Mouse (Mus musculus) liver, adult 2 months (tissue): ENCODE data around the gene Tspan11. TPM values are rescaled to one million over a fixed set of nuclear protein-coding genes. Genes with fewer than 3 reads are reported as not detected.

ENCODE experiments used
- DNase-seq: peaks from one replicate; pipeline ENCODE4 v3.0.0-alpha.2; 2011; ENCODE audit warnings: low read depth, low spot score; ENCODE audit errors: extremely low read depth
- H3K27ac ChIP-seq: fragments of 200-500 bp; replicated peaks from 2 replicates; pipeline ENCODE4 v1.5.1; 2012; ENCODE audit warnings: low read depth, mild to moderate bottlenecking, control low read depth, inconsistent platforms, low read length; ENCODE audit not compliant: insufficient read depth
- H3K27me3 ChIP-seq: fragments of 200-500 bp; 2 replicates; pipeline ENCODE4 v1.6.1; 2012; ENCODE audit warnings: mild to moderate bottlenecking, moderate library complexity, low read length, inconsistent platforms; ENCODE audit not compliant: control insufficient read depth, insufficient read depth
- H3K36me3 ChIP-seq: fragments of 200-500 bp; 2 replicates; pipeline ENCODE4 v1.6.1; 2012; ENCODE audit warnings: low read length, inconsistent platforms; ENCODE audit not compliant: control insufficient read depth, insufficient read depth
- H3K4me1 ChIP-seq: fragments of 200-500 bp; 2 replicates; pipeline ENCODE4 v1.6.1; 2011; ENCODE audit warnings: low read length; ENCODE audit not compliant: control insufficient read depth, insufficient read depth
- H3K4me3 ChIP-seq: fragments of 200-500 bp; 2 replicates; pipeline ENCODE4 v1.5.1; 2011; ENCODE audit warnings: low read depth, mild to moderate bottlenecking, control low read depth, low read length, moderate library complexity; ENCODE audit not compliant: insufficient read depth
- H3K79me2 ChIP-seq: fragments of 200-500 bp; 2 replicates; pipeline ENCODE4 v1.6.1; 2012; ENCODE audit warnings: inconsistent platforms, mild to moderate bottlenecking, low read length, moderate library complexity; ENCODE audit not compliant: control insufficient read depth, insufficient read depth
- H3K9ac ChIP-seq: fragments of 200-500 bp; 2 replicates; pipeline ENCODE4 v1.6.1; 2012; ENCODE audit warnings: low read depth, mild to moderate bottlenecking, control low read depth, inconsistent platforms, low read length
- CTCF ChIP-seq: fragments of 200-500 bp; IDR thresholded peaks from 2 replicates; pipeline ENCODE4 v1.5.1; 2011; ENCODE audit warnings: low read depth, low read length, control low read depth
- POLR2A ChIP-seq: fragments of 200-500 bp; IDR thresholded peaks from 2 replicates; pipeline ENCODE4 v1.6.1; 2011; ENCODE audit warnings: low read length, control low read depth; ENCODE audit not compliant: insufficient read depth; ENCODE audit errors: extremely low read depth
- WGBS: fragments of 180-500 bp; shearing (Covaris S2); methylation state at CpG from one replicate; pipeline ENCODE4 v1.1.7; 2018; 5-methylcytosine and 5-hydroxymethylcytosine counted together
- polyA plus RNA-seq: library from polyadenylated mRNA; depleted of rRNA; stranded (reverse); fragments of >200 nt; gene quantifications from 2 replicates; pipeline ENCODE4 v1.2.3, GENCODE M21; 2012
- total RNA-seq: library from RNA; depleted of rRNA; stranded (reverse); fragments of >200 nt; gene quantifications from 2 replicates; pipeline ENCODE4 v1.2.3, GENCODE M21; 2014

Gene Tspan11
- total and polyA plus RNA-seq, 2 experiments = under 0.01 TPM; not detected in 1

DNA sequence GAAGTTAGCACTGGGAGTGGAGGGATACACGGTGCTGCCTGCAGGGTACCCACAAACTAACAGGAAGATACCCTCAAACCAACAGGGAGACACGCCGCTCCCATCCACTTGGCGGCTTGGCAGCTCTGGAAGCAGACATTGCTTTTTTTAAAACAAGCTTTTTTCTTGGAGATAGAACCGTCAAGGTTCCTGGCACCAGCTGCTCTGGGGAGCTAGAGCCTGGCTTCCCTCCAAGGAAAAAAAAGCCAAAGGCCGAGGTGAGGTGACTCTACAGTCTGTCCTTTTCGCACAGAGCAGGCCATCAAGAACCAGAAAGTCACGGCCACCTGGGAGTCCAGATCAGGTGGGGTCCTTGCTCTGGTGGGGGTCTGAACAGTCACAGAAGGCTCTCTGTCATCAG lies 93.8 kb downstream of the Tspan11 start:
- Histone ChIP-seq H3K4me3 (no peak overlapping the region), H3K27me3 (no peaks in the 10 kb centered on the region), H3K36me3 (no peaks in the 10 kb centered on the region), H3K27ac (no peak overlapping the region), H3K4me1 (no peaks in the 10 kb centered on the region), H3K79me2 (no peaks in the 10 kb centered on the region), H3K9ac (no peak overlapping the region)
- no peak for TF ChIP-seq CTCF
- no peak for TF ChIP-seq POLR2A
- 25% methylated on average over 8 of the region's 8 CpGs for WGBS
- peak; percentile 47 for DNase-seq

DNA sequence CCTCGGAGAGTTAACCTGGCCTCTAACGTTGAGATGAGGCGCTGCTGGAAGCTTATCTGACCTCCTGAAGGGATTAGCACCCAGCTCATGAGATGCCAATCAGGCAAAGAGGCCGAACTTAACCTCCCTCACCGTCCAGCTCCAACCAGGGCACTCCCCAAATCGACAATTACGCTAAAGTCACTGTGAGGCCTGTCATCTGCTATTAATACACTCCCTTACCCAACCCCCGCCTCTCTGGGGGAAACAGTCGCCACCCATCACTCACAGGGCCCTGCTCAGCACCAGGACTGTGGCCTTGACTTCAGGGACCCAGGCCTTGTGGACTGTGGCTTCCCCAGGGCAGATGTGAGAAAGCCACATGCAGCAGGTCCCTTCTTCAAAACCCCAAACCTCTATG lies 99.0 kb downstream of the Tspan11 start:
- TF ChIP-seq POLR2A (no peak), CTCF (no peak)
- Histone ChIP-seq H3K9ac (no peak overlapping the region), H3K79me2 (no peaks in the 10 kb centered on the region), H3K27ac (no peak overlapping the region), H3K27me3 (no peaks in the 10 kb centered on the region), H3K36me3 (no peaks in the 10 kb centered on the region), H3K4me1 (no peaks in the 10 kb centered on the region), H3K4me3 (no peak overlapping the region)
- 84% methylated on average over 9 of the region's 9 CpGs for WGBS
- no peak for DNase-seq

DNA sequence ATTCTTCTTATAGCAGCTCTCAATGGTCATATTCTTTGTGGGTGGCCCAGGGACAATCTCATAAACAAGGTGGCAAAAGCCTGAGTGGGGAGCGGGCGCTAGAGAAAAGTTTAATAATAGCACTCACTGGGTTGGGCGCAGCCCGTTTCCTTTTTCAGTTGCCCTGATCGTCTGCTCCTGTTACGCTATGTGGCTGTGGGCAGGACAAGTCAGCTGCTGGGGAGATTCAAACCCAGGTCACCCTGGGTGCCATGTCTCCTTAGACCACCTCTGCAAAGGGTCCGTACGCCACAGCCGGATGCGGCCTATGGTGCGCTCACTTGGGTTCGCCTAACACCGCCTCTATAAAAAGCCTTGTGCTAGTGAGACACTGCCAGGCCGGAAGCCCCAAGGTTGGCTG lies 100.0 kb downstream of the Tspan11 start:
- H3K9ac ChIP-seq = no peak overlapping the region
- 89% methylated on average over 14 of the region's 14 CpGs for WGBS
- no peak for DNase-seq
- no peaks in the 10 kb centered on the region for H3K36me3 ChIP-seq
- no peak overlapping the region for H3K4me3 ChIP-seq
- no peaks in the 10 kb centered on the region for H3K27me3 ChIP-seq
- H3K4me1 ChIP-seq = no peaks in the 10 kb centered on the region
- H3K27ac ChIP-seq = no peak overlapping the region
- TF ChIP-seq CTCF (no peak), POLR2A (no peak)
- no peaks in the 10 kb centered on the region for H3K79me2 ChIP-seq

DNA sequence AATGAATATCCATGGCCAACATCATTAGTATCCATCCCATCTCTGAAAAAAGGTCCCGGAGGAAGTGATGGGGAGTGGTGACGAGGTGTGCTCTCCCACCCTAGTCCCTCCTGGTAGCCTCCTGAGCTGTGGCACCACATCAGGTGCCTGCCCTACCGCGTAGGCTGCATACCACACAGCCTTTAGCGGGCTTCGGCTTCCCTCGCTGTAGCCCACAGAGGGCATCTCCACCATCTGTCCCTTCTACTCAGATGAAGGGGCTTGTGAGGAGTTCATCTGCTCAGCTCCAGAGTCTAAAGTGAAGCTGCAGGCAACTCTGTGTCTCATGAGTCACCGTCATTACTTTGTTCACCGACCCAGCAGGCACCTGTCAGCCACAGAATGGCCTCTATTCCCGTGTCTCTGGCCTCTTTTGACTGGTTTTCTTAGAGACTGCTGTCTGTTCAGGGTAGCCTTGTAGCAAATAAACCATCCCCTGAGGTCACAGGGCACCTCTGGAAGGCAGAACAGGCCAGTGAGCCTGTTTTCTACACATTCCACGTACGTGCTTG lies 101.6 kb downstream of the Tspan11 start:
- whole genome bisulfite sequencing = 94% methylated on average over 12 of the region's 12 CpGs
- H3K4me1 ChIP-seq = no peaks in the 10 kb centered on the region; the same call in 1 of the 2 replicates
- H3K36me3 ChIP-seq = no peaks in the 10 kb centered on the region
- H3K9ac ChIP-seq = no peak overlapping the region
- no peak overlapping the region for H3K27ac ChIP-seq
- no peak overlapping the region for H3K4me3 ChIP-seq
- TF ChIP-seq CTCF (no peak), POLR2A (no peak)
- DNase-seq = no peak
- H3K79me2 ChIP-seq = no peaks in the 10 kb centered on the region
- H3K27me3 ChIP-seq = no peaks in the 10 kb centered on the region

DNA sequence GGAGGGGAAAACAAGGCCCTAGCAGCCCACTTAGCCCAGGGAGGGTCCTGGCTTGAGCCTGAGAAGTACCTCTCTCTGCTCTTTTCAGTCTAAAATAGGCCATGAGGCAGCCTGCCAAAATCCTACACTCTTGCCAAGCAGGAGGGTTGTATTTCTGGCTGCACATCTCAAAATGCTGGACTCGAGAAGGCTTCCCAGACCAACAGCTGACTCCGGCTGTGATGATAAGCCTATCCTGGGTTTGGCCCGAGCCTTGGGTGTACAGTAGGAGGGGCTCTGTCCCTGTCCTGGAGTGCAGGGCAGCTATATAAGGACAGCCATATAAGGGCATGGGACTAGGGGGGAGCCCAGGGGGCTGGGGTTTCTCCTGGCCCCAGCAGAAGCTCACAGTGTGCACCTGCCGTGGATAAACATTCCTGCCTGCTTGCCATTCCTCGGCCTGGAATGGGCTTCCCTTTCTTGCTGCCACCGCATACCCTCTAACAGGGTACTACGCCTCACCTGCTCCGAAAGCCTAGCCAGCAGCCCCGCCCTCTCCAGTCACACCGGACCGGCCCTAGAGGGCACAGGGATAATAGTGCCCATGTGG lies 102.3 kb downstream of the Tspan11 start:
- TF ChIP-seq POLR2A (no peak), CTCF (no peak)
- no peaks in the 10 kb centered on the region for H3K79me2 ChIP-seq
- peak; percentile 35 for DNase-seq
- no peaks in the 10 kb centered on the region; the same call in 1 of the 2 replicates for H3K4me1 ChIP-seq
- no peak overlapping the region for H3K27ac ChIP-seq
- H3K9ac ChIP-seq = no peak overlapping the region
- H3K4me3 ChIP-seq = no peak overlapping the region
- H3K27me3 ChIP-seq = no peaks in the 10 kb centered on the region
- 79% methylated on average over 11 of the region's 11 CpGs for WGBS
- no peaks in the 10 kb centered on the region for H3K36me3 ChIP-seq

DNA sequence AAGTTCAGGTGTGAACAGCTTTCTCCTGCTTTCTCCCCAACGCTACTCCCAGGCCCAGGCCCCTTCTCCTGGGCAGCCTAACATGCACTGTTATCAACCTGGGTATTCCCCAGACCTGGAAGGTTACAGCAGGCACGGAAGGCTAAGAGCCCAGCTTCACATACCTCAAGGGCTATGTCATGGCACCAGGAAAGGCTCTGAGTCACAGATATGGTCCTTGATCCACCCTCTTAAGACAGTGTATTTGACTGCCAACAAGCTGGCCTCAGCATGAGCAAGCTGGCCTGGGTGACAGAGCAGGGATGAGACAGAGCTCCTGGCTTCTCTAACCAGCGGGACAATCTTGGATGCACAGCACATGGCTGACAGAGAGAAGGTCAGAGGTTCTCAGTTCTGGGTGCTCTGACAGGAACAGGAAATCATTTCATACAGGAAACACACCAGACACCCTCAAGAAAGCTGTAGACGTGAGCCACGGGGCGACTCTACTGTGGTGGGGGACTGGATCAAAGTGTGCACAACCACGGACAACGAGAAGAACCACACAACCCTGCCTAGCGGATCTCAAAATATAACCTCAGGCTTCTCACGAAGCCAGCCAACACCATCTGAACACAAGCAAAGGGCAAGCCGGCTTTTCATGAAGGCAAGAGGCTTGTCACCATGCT lies 104.3 kb downstream of the Tspan11 start:
- Histone ChIP-seq H3K27me3 (no peaks in the 10 kb centered on the region), H3K4me3 (no peak overlapping the region), H3K79me2 (no peaks in the 10 kb centered on the region), H3K36me3 (no peaks in the 10 kb centered on the region), H3K9ac (no peak overlapping the region), H3K4me1 (no peaks in the 10 kb centered on the region; the same call in 1 of the 2 replicates), H3K27ac (no peak overlapping the region)
- 72% methylated on average over 11 of the region's 11 CpGs for WGBS
- DNase-seq = peak; percentile 11
- TF ChIP-seq POLR2A (no peak), CTCF (no peak)
